Mouse (Mus musculus): Measurements from ENCODE around the gene Rgs5.
A peak's percentile ranks its signal among the peaks of the same experiment; 100 is the strongest.

Rgs5 gene

GRCm38 (mm10) chr1:169655256-169655655, at the start of gene Rgs5:
Rgs5 (plus strand) TSS chr1:169655501.
- peak in 1 of 2 experiments; percentile 2 for DNase-seq (ENCODE audit: low spot score in 2 of 2)

- no peak for DNase-seq (ENCODE audit: low spot score in 2 of 2)
Measured at GRCm38 (mm10) chr1:169606164-169606563, 49.1 kb upstream of the Rgs5 start.

GRCm38 (mm10) chr1:169629738-169630137, 25.6 kb upstream of the Rgs5 start:
- no peak for DNase-seq (ENCODE audit: low spot score in 2 of 2)

- DNase-seq (ENCODE audit: low spot score in 2 of 2): no peak
Measured at GRCm38 (mm10) chr1:169637251-169637750, 18.0 kb upstream of the Rgs5 start.

GRCm38 (mm10) chr1:169644884-169645653, 10.2 kb upstream of the Rgs5 start:
- DNase-seq (ENCODE audit: low spot score in 2 of 2): no peak

GRCm38 (mm10) chr1:169659479-169659878, 4.2 kb downstream of the Rgs5 start:
- no peak for DNase-seq (ENCODE audit: low spot score in 2 of 2)

- no peak for DNase-seq (ENCODE audit: low spot score in 2 of 2)
Measured at GRCm38 (mm10) chr1:169667328-169667727, 12.0 kb downstream of the Rgs5 start.

GRCm38 (mm10) chr1:169670705-169671104, 15.4 kb downstream of the Rgs5 start:
- DNase-seq (ENCODE audit: low spot score in 2 of 2): peak in 1 of 2 experiments; percentile 4

- DNase-seq (ENCODE audit: low spot score in 2 of 2): no peak
Measured at GRCm38 (mm10) chr1:169671801-169672200, 16.5 kb downstream of the Rgs5 start.

- no peak for DNase-seq (ENCODE audit: low spot score in 2 of 2)
Measured at GRCm38 (mm10) chr1:169672272-169672671, 17.0 kb downstream of the Rgs5 start.

GRCm38 (mm10) chr1:169674116-169674515, 18.8 kb downstream of the Rgs5 start:
- no peak for DNase-seq (ENCODE audit: low spot score in 2 of 2)

GRCm38 (mm10) chr1:169676751-169677150, 21.4 kb downstream of the Rgs5 start:
- DNase-seq (ENCODE audit: low spot score in 2 of 2): no peak

- no peak for DNase-seq (ENCODE audit: low spot score in 2 of 2)
Measured at GRCm38 (mm10) chr1:169680455-169681208, 25.3 kb downstream of the Rgs5 start.

- DNase-seq (ENCODE audit: low spot score in 2 of 2): no peak
Measured at GRCm38 (mm10) chr1:169682775-169683497, 27.6 kb downstream of the Rgs5 start.

- no peak for DNase-seq (ENCODE audit: low spot score in 2 of 2)
Measured at GRCm38 (mm10) chr1:169685257-169685656, 30.0 kb downstream of the Rgs5 start.

GRCm38 (mm10) chr1:169693040-169693439, 37.7 kb downstream of the Rgs5 start:
- DNase-seq (ENCODE audit: low spot score in 2 of 2): no peak

GRCm38 (mm10) chr1:169693537-169693936, 38.2 kb downstream of the Rgs5 start:
- no peak for DNase-seq (ENCODE audit: low spot score in 2 of 2)

GRCm38 (mm10) chr1:169695356-169695755, 40.1 kb downstream of the Rgs5 start:
- no peak for DNase-seq (ENCODE audit: low spot score in 2 of 2)

- DNase-seq (ENCODE audit: low spot score in 2 of 2): no peak
Measured at GRCm38 (mm10) chr1:169697236-169697635, 41.9 kb downstream of the Rgs5 start.

GRCm38 (mm10) chr1:169699184-169699583, 43.9 kb downstream of the Rgs5 start:
- no peak for DNase-seq (ENCODE audit: low spot score in 2 of 2)

GRCm38 (mm10) chr1:169704395-169705087, 49.2 kb downstream of the Rgs5 start:
- DNase-seq (ENCODE audit: low spot score in 2 of 2): no peak
